Mouse (Mus musculus): ENCODE results near the gene Dnah2. TPM values are rescaled to one million over a fixed set of nuclear protein-coding genes. Genes with fewer than 3 reads are reported as not detected.

The Dnah2 gene
- polyA plus RNA-seq, 1 experiment from 2014 or later, result 4.8 TPM

DNA sequence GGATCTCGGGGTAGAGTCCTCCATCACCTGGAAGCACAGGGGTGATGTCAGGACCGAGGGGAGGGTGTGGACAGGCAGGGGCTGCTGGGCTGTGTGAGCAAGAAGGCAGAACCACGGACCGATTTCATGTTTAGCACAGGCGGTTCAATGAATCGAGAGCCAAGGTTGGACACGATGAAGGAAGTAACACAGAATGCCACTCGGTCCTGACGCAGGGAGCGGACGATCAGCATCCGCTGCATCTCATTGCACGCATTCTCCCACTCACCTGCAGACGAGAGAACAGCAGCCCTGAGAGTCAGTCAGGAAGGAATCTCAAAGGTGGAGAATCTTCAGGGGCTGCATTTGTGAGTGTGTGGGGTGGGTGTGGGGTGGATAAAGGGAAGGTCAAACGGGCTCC is 118.3 kb downstream of the Dnah2 start:
- ATAC-seq (ENCODE audit: low FRiP score, low TSS enrichment), result no peak
- Histone ChIP-seq H3K36me3 (ENCODE audit: control insufficient read depth, insufficient read depth, low read length) (no peaks in the 10 kb centered on the region), H3K4me2 (ENCODE audit: low read length) (no peak overlapping the region), H3K9ac (replicated peaks; ENCODE audit: low read length) (no peak overlapping the region), H3K27me3 (ENCODE audit: control insufficient read depth, insufficient read depth, low read length) (no peaks in the 10 kb centered on the region), H3K27ac (replicated peaks; ENCODE audit: low read depth, low read length) (no peak overlapping the region), H3K4me1 (ENCODE audit: control insufficient read depth, insufficient read depth, low read length) (no peaks in the 10 kb centered on the region), H3K9me3 (ENCODE audit: control insufficient read depth, low read length) (no peaks in the 10 kb centered on the region), H3K4me3 (replicated peaks; ENCODE audit: low read depth, low read length) (no peak overlapping the region)
- 90% methylated on average over 15 of the region's 15 CpGs for WGBS
- no peak for DNase-seq

DNA sequence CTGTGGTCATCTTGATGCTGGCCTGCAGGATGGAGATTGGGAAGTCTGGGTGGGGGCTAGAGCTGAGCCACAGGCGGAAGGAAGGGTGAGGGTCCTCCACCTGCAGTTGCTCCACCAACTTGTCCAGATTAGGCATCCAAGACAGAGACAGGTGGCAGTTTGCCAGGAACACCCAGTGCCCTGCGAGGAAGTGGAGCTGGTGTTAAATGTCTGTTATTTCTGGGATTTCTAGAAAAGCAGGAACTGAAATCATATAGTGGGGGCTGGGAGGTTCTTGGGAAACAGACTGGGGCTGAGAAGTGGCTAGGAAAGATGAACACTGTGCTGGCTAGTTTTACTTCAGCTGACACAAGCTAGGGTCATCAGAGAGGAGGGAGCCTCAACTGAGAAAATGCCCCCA is 119.6 kb downstream of the Dnah2 start:
- Histone ChIP-seq H3K27ac (replicated peaks; ENCODE audit: low read depth, low read length) (no peak overlapping the region), H3K4me1 (ENCODE audit: control insufficient read depth, insufficient read depth, low read length) (no peaks in the 10 kb centered on the region), H3K9me3 (ENCODE audit: control insufficient read depth, low read length) (no peaks in the 10 kb centered on the region), H3K27me3 (ENCODE audit: control insufficient read depth, insufficient read depth, low read length) (no peaks in the 10 kb centered on the region), H3K36me3 (ENCODE audit: control insufficient read depth, insufficient read depth, low read length) (no peaks in the 10 kb centered on the region), H3K9ac (replicated peaks; ENCODE audit: low read length) (no peak overlapping the region), H3K4me3 (replicated peaks; ENCODE audit: low read depth, low read length) (no peak overlapping the region), H3K4me2 (ENCODE audit: low read length) (no peak overlapping the region)
- 65% methylated on average over 2 of the region's 2 CpGs for WGBS
- ATAC-seq (ENCODE audit: low FRiP score, low TSS enrichment), result no peak
- no peak for DNase-seq

DNA sequence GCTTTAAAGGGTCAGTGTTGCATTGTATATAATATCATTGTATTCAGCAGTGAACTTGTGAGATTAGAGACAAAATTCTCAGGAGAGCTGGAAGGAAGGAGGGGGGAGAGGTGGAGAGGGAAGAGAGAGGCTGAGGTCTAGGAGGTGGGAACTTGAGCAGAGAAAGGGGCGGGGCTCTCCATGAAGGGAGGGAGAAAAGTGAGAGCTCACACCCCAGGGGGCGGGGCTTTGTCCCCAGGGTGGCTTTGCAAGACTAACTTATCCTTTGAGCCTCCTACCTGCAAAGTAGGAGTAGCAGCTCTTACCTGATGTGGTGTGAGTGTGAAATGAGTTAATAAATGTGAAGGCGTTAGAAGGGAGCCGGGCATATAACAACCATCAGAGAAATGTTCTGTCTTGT is 120.2 kb downstream of the Dnah2 start:
- Histone ChIP-seq H3K9ac (replicated peaks; ENCODE audit: low read length) (no peak overlapping the region), H3K27me3 (ENCODE audit: control insufficient read depth, insufficient read depth, low read length) (no peaks in the 10 kb centered on the region), H3K27ac (replicated peaks; ENCODE audit: low read depth, low read length) (no peak overlapping the region), H3K4me2 (ENCODE audit: low read length) (no peak overlapping the region), H3K9me3 (ENCODE audit: control insufficient read depth, low read length) (no peaks in the 10 kb centered on the region), H3K4me3 (replicated peaks; ENCODE audit: low read depth, low read length) (no peak overlapping the region), H3K36me3 (ENCODE audit: control insufficient read depth, insufficient read depth, low read length) (no peaks in the 10 kb centered on the region), H3K4me1 (ENCODE audit: control insufficient read depth, insufficient read depth, low read length) (no peaks in the 10 kb centered on the region)
- ATAC-seq (ENCODE audit: low FRiP score, low TSS enrichment), result no peak
- WGBS, result 26% methylated on average over 4 of the region's 4 CpGs
- no peak for DNase-seq

DNA sequence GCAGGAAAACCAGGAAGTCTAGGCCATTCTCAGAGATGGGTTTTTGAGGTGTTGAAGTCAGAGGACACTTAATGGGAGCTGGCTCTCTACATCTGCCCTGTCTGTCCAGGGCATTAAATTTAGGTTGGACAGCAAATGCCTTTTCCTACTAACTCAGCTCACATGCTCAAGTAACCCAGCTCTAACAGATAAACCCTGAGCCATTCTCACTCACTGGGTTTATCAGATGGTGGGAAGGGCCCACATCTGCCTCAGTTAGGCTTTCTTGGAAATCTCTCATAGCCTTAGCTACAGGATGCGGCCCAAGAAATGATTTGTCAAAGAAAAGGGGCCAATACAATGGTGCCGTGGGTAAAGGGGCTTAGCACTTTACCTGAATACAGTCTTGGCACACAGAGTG is 122.7 kb downstream of the Dnah2 start:
- peaks cover 18% of the 10 kb centered on the region for H3K27me3 ChIP-seq (ENCODE audit: control insufficient read depth, insufficient read depth, low read length)
- H3K4me3 ChIP-seq (replicated peaks; ENCODE audit: low read depth, low read length), result no peak overlapping the region
- DNase-seq (no peak), ATAC-seq (ENCODE audit: low FRiP score, low TSS enrichment) (no peak)
- no peak overlapping the region for H3K4me2 ChIP-seq (ENCODE audit: low read length)
- H3K36me3 ChIP-seq (ENCODE audit: control insufficient read depth, insufficient read depth, low read length), result no peaks in the 10 kb centered on the region
- H3K9me3 ChIP-seq (ENCODE audit: control insufficient read depth, low read length), result no peaks in the 10 kb centered on the region
- no peaks in the 10 kb centered on the region for H3K4me1 ChIP-seq (ENCODE audit: control insufficient read depth, insufficient read depth, low read length)
- WGBS, result 71% methylated on average over 2 of the region's 2 CpGs
- no peak overlapping the region for H3K27ac ChIP-seq (replicated peaks; ENCODE audit: low read depth, low read length)
- H3K9ac ChIP-seq (replicated peaks; ENCODE audit: low read length), result no peak overlapping the region

DNA sequence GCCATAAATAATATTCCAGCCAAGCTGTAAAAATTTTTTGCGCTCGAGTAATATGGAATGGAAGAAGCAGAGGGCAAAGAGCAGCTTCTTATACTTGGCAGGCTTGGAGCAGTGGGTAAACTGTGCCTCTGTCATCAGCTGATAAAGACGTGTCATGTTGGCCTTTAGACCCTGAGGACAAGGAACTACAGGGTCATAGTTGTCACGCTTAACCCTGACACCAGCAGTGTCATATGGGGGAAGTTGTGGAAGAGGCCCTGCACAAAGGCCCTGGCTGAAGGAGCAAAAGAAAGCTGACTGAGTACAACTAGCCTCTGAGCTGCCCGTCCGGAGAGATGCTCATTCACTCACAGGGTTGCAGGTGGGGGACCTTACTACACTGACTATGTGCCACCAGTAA is 125.0 kb downstream of the Dnah2 start:
- 77% methylated on average over 6 of the region's 6 CpGs for WGBS
- no peaks in the 10 kb centered on the region for H3K36me3 ChIP-seq (ENCODE audit: control insufficient read depth, insufficient read depth, low read length)
- DNase-seq (no peak), ATAC-seq (ENCODE audit: low FRiP score, low TSS enrichment) (no peak)
- H3K9me3 ChIP-seq (ENCODE audit: control insufficient read depth, low read length), result no peaks in the 10 kb centered on the region
- no peak overlapping the region for H3K27ac ChIP-seq (replicated peaks; ENCODE audit: low read depth, low read length)
- no peak overlapping the region for H3K9ac ChIP-seq (replicated peaks; ENCODE audit: low read length)
- peaks cover 16% of the 10 kb centered on the region for H3K4me1 ChIP-seq (ENCODE audit: control insufficient read depth, insufficient read depth, low read length)
- no peak overlapping the region for H3K4me2 ChIP-seq (ENCODE audit: low read length)
- H3K27me3 ChIP-seq (ENCODE audit: control insufficient read depth, insufficient read depth, low read length), result peaks cover 23% of the 10 kb centered on the region
- H3K4me3 ChIP-seq (replicated peaks; ENCODE audit: low read depth, low read length), result no peak overlapping the region

DNA sequence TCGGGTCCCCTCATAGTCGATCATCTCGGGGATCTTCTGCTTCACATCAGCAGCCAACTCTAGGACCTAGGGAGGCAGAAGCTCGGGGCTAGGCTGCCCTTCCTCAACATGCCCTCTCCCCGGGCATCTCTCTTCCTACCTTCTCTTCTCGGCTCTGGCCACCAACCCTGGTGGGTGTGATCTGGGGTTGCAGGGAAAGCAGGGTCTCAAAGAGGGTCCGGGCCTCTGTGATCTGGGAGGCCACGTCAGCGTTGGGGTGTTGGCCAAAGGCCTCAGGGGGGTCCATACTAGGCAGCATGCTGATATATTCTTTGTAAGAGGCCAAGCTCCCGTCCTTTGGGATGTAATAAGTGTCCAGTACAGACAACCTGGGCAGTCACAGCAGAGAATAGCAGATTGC is 126.1 kb downstream of the Dnah2 start:
- no peak overlapping the region for H3K27ac ChIP-seq (replicated peaks; ENCODE audit: low read depth, low read length)
- no peaks in the 10 kb centered on the region for H3K36me3 ChIP-seq (ENCODE audit: control insufficient read depth, insufficient read depth, low read length)
- H3K9ac ChIP-seq (replicated peaks; ENCODE audit: low read length), result no peak overlapping the region
- peaks cover 23% of the 10 kb centered on the region for H3K27me3 ChIP-seq (ENCODE audit: control insufficient read depth, insufficient read depth, low read length)
- no peak overlapping the region for H3K4me2 ChIP-seq (ENCODE audit: low read length)
- peaks cover 22% of the 10 kb centered on the region for H3K4me1 ChIP-seq (ENCODE audit: control insufficient read depth, insufficient read depth, low read length)
- H3K9me3 ChIP-seq (ENCODE audit: control insufficient read depth, low read length), result no peaks in the 10 kb centered on the region
- DNase-seq (no peak), ATAC-seq (ENCODE audit: low FRiP score, low TSS enrichment) (no peak)
- H3K4me3 ChIP-seq (replicated peaks; ENCODE audit: low read depth, low read length), result no peak overlapping the region
- WGBS, result 88% methylated on average over 10 of the region's 10 CpGs

DNA sequence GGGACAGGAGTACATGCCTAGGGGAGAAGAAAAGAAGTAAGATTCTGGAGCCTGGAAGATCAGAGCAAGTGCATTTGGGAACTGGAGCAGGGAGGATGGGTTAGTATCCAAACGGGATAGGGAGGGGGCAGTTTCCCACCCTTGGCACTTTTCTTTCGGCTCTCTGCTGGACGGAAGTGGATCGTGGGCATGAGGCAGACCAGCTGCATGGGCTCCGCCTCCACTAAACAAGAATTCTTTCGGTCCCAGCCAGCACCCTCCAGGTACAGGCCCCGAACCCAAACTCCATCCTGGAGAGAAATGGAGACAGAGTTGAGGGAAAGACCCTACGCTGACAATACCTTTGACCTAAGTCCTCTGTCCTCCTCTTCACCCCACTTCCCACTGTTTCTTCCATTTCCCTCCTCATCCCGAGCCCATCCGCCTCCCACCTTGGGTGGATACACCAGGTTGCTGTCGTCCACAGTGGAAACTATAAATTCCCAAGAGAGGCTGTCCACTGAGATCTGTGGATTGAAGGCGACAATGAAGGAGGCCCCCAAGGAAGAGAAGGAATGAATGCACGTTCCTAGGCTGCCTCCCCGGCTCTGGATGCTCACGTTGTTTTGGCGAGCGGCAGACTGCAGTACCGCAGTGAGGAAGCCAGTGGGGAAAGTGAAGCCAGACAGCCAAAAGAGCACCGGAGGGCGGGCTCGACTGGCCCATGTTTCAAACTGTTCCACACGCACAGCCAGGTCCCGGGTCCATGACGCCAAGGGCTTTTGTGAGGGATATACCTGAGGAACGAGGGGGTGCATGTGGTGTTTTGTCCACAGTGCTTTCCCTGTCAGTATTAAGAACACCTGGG is 127.6 kb downstream of the Dnah2 start:
- no peaks in the 10 kb centered on the region for H3K36me3 ChIP-seq (ENCODE audit: control insufficient read depth, insufficient read depth, low read length)
- no peak overlapping the region for H3K9ac ChIP-seq (replicated peaks; ENCODE audit: low read length)
- DNase-seq (no peak), ATAC-seq (ENCODE audit: low FRiP score, low TSS enrichment) (no peak)
- 0 out of 2 replicates have a peak overlapping the region, but pooled peaks have one; percentile 12 for H3K4me2 ChIP-seq (ENCODE audit: low read length)
- peaks cover 28% of the 10 kb centered on the region for H3K4me1 ChIP-seq (ENCODE audit: control insufficient read depth, insufficient read depth, low read length)
- WGBS, result 11% methylated on average over 25 of the region's 25 CpGs
- H3K4me3 ChIP-seq (replicated peaks; ENCODE audit: low read depth, low read length), result 0 out of 2 replicates have a peak overlapping the region, but pooled peaks have one; percentile 2
- H3K27ac ChIP-seq (replicated peaks; ENCODE audit: low read depth, low read length), result no peak overlapping the region
- no peaks in the 10 kb centered on the region for H3K9me3 ChIP-seq (ENCODE audit: control insufficient read depth, low read length)
- peaks cover 23% of the 10 kb centered on the region for H3K27me3 ChIP-seq (ENCODE audit: control insufficient read depth, insufficient read depth, low read length)

DNA sequence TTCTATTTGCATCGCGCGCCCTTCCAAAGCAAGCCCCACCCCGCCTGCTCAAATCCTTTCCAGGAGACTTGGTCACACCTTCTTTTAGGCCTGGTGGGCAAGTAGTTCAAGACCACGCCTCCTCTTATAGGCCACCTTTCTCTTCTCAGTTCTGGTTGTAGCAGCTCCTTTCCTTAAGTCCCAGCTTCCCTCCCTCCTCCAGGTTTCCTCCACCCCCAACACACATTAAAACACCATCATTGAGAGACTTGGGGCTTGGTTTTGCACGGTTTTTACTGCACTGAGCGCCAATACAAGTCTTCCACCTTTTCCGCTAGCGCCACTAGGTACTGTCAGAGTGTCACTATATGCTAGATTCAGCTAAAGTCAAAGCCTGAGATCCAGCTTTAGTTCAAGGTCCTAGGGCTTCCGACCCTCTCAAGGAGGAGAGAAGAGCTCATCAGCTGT is 128.3 kb downstream of the Dnah2 start:
- H3K27me3 ChIP-seq (ENCODE audit: control insufficient read depth, insufficient read depth, low read length), result peaks cover 23% of the 10 kb centered on the region
- DNase-seq, result no peak
- H3K9me3 ChIP-seq (ENCODE audit: control insufficient read depth, low read length), result no peaks in the 10 kb centered on the region
- H3K9ac ChIP-seq (replicated peaks; ENCODE audit: low read length), result no peak overlapping the region
- ATAC-seq (ENCODE audit: low FRiP score, low TSS enrichment), result no peak
- WGBS, result 5% methylated on average over 10 of the region's 10 CpGs
- H3K4me1 ChIP-seq (ENCODE audit: control insufficient read depth, insufficient read depth, low read length), result peaks cover 28% of the 10 kb centered on the region
- peak overlapping the region; percentile 62 for H3K4me3 ChIP-seq (replicated peaks; ENCODE audit: low read depth, low read length)
- H3K4me2 ChIP-seq (ENCODE audit: low read length), result peak overlapping the region; percentile 99
- no peak overlapping the region for H3K27ac ChIP-seq (replicated peaks; ENCODE audit: low read depth, low read length)
- no peaks in the 10 kb centered on the region for H3K36me3 ChIP-seq (ENCODE audit: control insufficient read depth, insufficient read depth, low read length)

Data from midbrain, embryonic 14.5 days (tissue).